Mouse (Mus musculus) splenic B cell, adult 2 months (primary cell): ENCODE results near the gene Grin3b.
"Not testable (repeated sequence)": the region's sequence is repeated elsewhere in the genome, so short reads cannot be mapped to it uniquely, and the experiment has no call there.

Experiments used
- DNase-seq: peaks from one replicate; pipeline ENCODE4 v3.0.0-alpha.2; 2011; ENCODE audit warnings: low read depth, low spot score
- H3K27me3 ChIP-seq: 2 replicates; pipeline ENCODE4 v1.6.1; 2012; ENCODE audit warnings: mild to moderate bottlenecking, low read length, moderate library complexity, mixed read lengths; ENCODE audit not compliant: control insufficient read depth, poor library complexity, insufficient read depth, severe bottlenecking
- H3K36me3 ChIP-seq: 2 replicates; pipeline ENCODE4 v1.6.1; 2012; ENCODE audit warnings: mild to moderate bottlenecking, low read length, moderate library complexity, mixed read lengths; ENCODE audit not compliant: control insufficient read depth, poor library complexity, insufficient read depth, severe bottlenecking

Grin3b gene

GRCm38 (mm10) chr10:79949873-79950272 is 20.6 kb upstream of the Grin3b start:
- Histone ChIP-seq H3K36me3 (peaks cover 2% of the 10 kb centered on the region; the same call in 1 of the 2 replicates), H3K27me3 (no peaks in the 10 kb centered on the region)
- no peak for DNase-seq

DNA sequence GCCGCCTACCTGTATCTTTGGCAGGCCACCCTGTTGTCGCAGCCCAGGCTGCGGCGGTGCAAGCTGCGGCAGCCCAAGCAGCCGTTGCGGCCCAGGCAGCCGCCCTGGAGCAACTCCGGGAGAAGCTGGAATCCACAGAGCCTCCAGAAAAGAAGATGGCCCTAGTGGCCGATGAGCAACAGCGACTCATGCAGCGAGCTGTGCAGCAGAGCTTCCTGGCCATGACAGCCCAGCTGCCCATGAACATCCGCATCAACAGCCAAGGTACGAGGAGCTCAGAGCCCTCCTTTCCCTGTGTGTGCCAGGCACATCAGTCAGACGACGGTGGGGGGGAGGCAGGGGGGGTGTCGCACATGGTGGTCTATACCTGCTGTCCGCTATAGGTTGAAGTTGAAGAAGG is 19.9 kb upstream of the Grin3b start:
- DNase-seq = no peak
- Histone ChIP-seq H3K36me3 (peaks cover 2% of the 10 kb centered on the region; the same call in 1 of the 2 replicates), H3K27me3 (no peaks in the 10 kb centered on the region)

GRCm38 (mm10) chr10:79953946-79954345 is 16.6 kb upstream of the Grin3b start:
- Histone ChIP-seq H3K36me3 (peaks cover 2% of the 10 kb centered on the region; the same call in 1 of the 2 replicates), H3K27me3 (no peaks in the 10 kb centered on the region)
- DNase-seq = peak; percentile 67

GRCm38 (mm10) chr10:79955691-79956090 is 14.8 kb upstream of the Grin3b start:
- no peak for DNase-seq
- no peaks in the 10 kb centered on the region for H3K27me3 ChIP-seq
- H3K36me3 ChIP-seq = peaks cover 2% of the 10 kb centered on the region; the same call in 1 of the 2 replicates

- Histone ChIP-seq H3K36me3 (no peaks in the 10 kb centered on the region), H3K27me3 (no peaks in the 10 kb centered on the region)
- DNase-seq = no peak
These were observed 13.8 kb upstream of the Grin3b start for GRCm38 (mm10) chr10:79956643-79957154.

- Histone ChIP-seq H3K36me3 (no peaks in the 10 kb centered on the region; the same call in 1 of the 2 replicates), H3K27me3 (no peaks in the 10 kb centered on the region)
- peak; percentile 88 for DNase-seq
These were observed 12.2 kb upstream of the Grin3b start for GRCm38 (mm10) chr10:79958140-79958816.

GRCm38 (mm10) chr10:79959412-79959811 is 11.1 kb upstream of the Grin3b start:
- not testable (repeated sequence) for H3K36me3 ChIP-seq, H3K27me3 ChIP-seq, DNase-seq

DNA sequence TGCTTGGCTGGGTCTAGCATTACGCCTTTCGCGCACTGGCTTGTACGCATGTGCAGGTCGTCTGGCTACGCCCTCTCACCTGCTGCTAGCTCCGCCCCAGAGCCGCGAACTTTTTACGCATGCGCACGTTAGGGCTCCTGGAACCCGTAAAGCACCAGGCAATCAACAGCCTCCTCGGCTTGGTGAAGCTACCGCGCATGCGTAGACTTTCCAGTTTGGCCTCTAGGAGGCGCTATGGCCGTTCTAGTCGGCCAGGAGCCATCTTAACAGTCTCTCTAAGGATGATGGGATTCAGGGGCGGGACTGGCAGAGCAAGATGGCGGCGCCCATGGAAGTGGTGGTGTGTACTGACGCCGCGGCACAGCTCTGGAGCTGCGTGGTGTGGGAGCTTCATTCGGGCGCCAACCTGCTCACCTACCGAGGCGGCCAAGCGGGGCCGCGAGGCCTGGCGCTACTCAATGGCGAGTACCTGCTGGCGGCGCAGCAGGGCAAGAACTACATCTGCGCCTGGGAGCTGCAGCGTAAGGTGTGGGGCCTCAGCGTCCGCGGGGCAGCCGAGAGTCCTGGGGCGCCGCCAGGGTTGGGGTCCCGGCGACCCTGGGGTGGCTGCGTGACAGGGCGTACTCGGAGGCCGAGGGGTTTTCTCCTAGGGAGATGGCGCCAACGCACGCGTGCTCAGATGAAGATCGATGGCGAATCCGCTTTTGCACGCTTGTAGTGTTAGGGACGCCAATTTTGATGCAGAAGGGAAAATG is 10.5 kb upstream of the Grin3b start, which contains the start of gene Wdr18:
TSS of gene Wdr18 (plus strand) at position 306 of the 755 bp plus-strand sequence.
- H3K27me3 ChIP-seq = no peaks in the 10 kb centered on the region
- peak; percentile 100 for DNase-seq
- H3K36me3 ChIP-seq = no peaks in the 10 kb centered on the region; the same call in 1 of the 2 replicates

DNA sequence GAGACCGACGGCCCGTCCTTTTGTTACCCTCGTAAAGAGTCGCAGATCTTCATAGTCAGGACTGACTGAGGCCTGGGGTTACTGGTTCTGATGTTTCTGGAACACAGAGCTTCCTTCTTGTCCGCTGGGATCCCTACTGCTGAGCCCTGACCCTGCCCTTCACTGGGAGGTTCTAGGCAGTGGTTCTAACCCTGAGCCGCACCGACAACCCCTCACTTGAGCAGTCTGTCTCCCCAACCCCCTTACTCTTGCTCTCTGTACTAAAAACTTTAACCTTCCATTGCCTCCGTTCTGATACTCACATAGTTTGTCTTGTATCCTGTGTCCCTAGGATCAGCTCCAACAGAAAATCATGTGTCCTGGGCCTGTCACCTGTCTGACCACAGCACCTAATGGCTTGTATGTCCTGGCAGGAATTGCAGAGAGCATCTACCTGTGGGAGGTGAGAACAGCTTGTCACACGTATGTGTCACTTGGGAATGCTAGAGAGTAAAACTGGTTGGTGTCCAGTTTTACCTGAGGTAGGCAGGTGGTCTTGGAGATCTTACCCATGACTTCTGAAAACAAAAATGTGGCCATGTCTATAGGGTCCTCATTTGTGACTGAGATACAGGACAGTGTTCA is 9.7 kb upstream of the Grin3b start:
- DNase-seq = no peak
- peaks cover 6% of the 10 kb centered on the region for H3K36me3 ChIP-seq
- H3K27me3 ChIP-seq = no peaks in the 10 kb centered on the region

DNA sequence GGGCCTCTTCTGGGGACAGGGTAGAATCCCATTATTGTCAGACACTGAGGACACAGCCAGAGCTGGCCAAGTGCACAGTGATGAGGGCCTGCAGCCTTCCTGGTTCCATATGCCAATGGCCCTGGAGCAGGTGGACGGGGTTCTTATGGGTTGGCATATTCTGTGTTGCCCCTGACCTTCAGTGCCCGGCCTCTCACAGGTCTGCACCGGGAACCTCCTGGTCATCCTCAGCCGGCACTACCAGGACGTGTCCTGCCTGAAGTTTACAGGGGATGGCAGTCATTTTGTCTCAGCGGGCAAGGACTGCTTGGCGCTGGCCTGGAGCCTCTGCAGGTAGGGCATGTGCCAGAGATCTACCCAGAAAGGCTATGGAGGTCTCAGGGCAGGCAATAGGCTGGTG is 5.8 kb upstream of the Grin3b start:
- no peaks in the 10 kb centered on the region for H3K27me3 ChIP-seq
- no peak for DNase-seq
- H3K36me3 ChIP-seq = peaks cover 6% of the 10 kb centered on the region

GRCm38 (mm10) chr10:79965325-79965724 is 5.2 kb upstream of the Grin3b start:
- no peak for DNase-seq
- Histone ChIP-seq H3K27me3 (no peaks in the 10 kb centered on the region), H3K36me3 (peaks cover 6% of the 10 kb centered on the region)

- peaks cover 6% of the 10 kb centered on the region for H3K36me3 ChIP-seq
- DNase-seq = no peak
- H3K27me3 ChIP-seq = no peaks in the 10 kb centered on the region
These were observed 3.6 kb upstream of the Grin3b start for GRCm38 (mm10) chr10:79966886-79967400.

DNA sequence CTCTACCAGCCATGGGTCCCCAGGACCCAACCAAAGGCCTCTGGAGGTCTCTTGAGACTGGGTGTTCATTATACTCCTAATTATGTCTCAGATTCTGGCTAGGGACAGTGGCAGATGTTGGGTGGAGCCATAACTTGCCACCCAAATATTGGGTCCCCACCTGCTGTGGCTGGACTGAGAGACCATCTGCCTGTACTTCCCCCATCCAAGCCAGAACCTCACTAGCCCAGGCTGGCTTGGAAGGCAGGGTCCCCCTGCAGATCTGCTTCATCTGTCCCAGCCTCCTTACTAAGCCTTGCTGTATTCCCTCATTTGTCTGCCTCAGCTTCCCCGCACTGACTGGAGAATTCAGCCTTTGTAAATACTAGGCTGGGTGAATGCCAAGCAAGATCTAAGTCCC is 2.3 kb upstream of the Grin3b start:
- Histone ChIP-seq H3K27me3 (no peaks in the 10 kb centered on the region), H3K36me3 (peaks cover 6% of the 10 kb centered on the region)
- DNase-seq = no peak

GRCm38 (mm10) chr10:79969124-79969568 is 1.4 kb upstream of the Grin3b start:
- no peaks in the 10 kb centered on the region for H3K27me3 ChIP-seq
- peaks cover 6% of the 10 kb centered on the region for H3K36me3 ChIP-seq
- no peak for DNase-seq

- DNase-seq = no peak
- peaks cover 2% of the 10 kb centered on the region for H3K36me3 ChIP-seq
- no peaks in the 10 kb centered on the region for H3K27me3 ChIP-seq
These were observed 625 bp downstream of the Grin3b start for GRCm38 (mm10) chr10:79971183-79971497.
